Mouse (Mus musculus) bone marrow, adult 2 months (tissue): ENCODE data around the gene Gpr35.

Experiments used
- CTCF ChIP-seq: fragments of 200-500 bp; IDR thresholded peaks from 2 replicates; pipeline ENCODE4 v1.5.1; 2011; ENCODE audit warnings: low read length, control low read depth; ENCODE audit not compliant: control insufficient read depth, insufficient read depth
- POLR2A ChIP-seq: fragments of 200-500 bp; IDR thresholded peaks from 2 replicates; pipeline ENCODE4 v1.6.1; 2011; ENCODE audit warnings: low read depth, mild to moderate bottlenecking, control low read depth, low read length, borderline replicate concordance; ENCODE audit not compliant: control insufficient read depth

DNA sequence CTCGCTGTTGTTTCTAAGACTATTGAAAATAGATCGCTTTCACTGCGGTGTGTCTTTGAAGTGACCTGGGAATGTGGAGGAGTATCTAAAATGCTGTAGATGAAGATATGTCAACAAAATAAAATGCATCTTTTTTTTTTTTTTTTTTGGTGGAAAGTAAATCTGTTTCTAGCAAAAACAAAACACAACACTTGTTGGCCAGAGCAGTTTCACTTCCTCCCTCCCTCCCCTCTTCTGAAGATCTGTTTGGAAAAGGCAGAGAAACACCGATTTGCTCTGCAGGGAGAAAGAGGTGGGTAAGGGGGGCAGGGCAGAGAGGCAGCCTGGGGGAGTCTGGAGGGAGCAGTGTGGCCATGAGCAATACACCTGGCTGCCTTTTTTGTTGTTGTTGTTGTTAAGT lies 62.7 kb downstream of the Gpr35 start:
- TF ChIP-seq POLR2A (no peak), CTCF (no peak)
